Mouse (Mus musculus) intestine, embryonic 16.5 days (tissue): ENCODE data around the gene Vdac2. TPM values are rescaled to one million over a fixed set of nuclear protein-coding genes. Genes with fewer than 3 reads are reported as not detected.

Experiments used
- ATAC-seq: fragments of 200-750 bp; cut with Nextera tagmentation; 2 replicates; pipeline ENCODE4 v1.8.0; 2017; ENCODE audit warnings: moderate TSS enrichment, moderate library complexity
- H3K27ac ChIP-seq: fragments of 300-500 bp; sonication (generic); 2 replicates; pipeline ENCODE4 v1.5.1; 2014; ENCODE audit warnings: mild to moderate bottlenecking, low read length
- H3K27me3 ChIP-seq: fragments of 300-500 bp; sonication (generic); replicated peaks from 2 replicates; pipeline ENCODE4 v1.6.1; 2014; ENCODE audit warnings: low read length, control low read depth, mixed read lengths; ENCODE audit not compliant: control insufficient read depth, insufficient read depth
- H3K36me3 ChIP-seq: fragments of 300-500 bp; sonication (generic); 2 replicates; pipeline ENCODE4 v1.6.1; 2014; ENCODE audit warnings: low read length, control low read depth; ENCODE audit not compliant: control insufficient read depth, insufficient read depth
- H3K4me1 ChIP-seq: fragments of 300-500 bp; sonication (generic); 2 replicates; pipeline ENCODE4 v1.6.1; 2014; ENCODE audit warnings: low read length, control low read depth, mixed read lengths; ENCODE audit not compliant: control insufficient read depth, insufficient read depth
- H3K4me2 ChIP-seq: fragments of 300-500 bp; sonication (generic); 2 replicates; pipeline ENCODE4 v1.6.1; 2014; ENCODE audit warnings: low read depth, low read length, control low read depth
- H3K4me3 ChIP-seq: fragments of 300-500 bp; sonication (generic); 2 replicates; pipeline ENCODE4 v1.5.1; 2014; ENCODE audit warnings: mild to moderate bottlenecking, low read length
- H3K9ac ChIP-seq: fragments of 300-500 bp; sonication (generic); 2 replicates; pipeline ENCODE4 v1.6.1; 2014; ENCODE audit warnings: low read depth, low read length
- H3K9me3 ChIP-seq: fragments of 300-500 bp; sonication (generic); 2 replicates; pipeline ENCODE4 v1.6.1; 2016; ENCODE audit warnings: low read length, control low read depth; ENCODE audit not compliant: control insufficient read depth
- WGBS: fragments of 180-500 bp; shearing (Covaris S2); extraction: QIAGEN DNeasy Blood & Tissue Kit; methylation state at CpG from one replicate; pipeline ENCODE4 v1.1.7; 2014; 5-methylcytosine and 5-hydroxymethylcytosine counted together
- polyA plus RNA-seq: library from polyadenylated mRNA; unstranded; fragments of >200 nt; fragmentation: Nextera tagmentation; extraction: Ambion mirVana; gene quantifications from 2 replicates; pipeline ENCODE4 v1.2.1, GENCODE M21; 2015

Vdac2 gene
- 410 and 422 TPM in 2 replicates for polyA plus RNA-seq

- Histone ChIP-seq H3K27me3 (no peaks in the 10 kb centered on the region), H3K4me2 (no peak within 1 kb of the TSS), H3K4me3 (no peak within 1 kb of the TSS), H3K9ac (no peak within 1 kb of the TSS), H3K27ac (peak within 1 kb of the TSS; percentile 76), H3K9me3 (no peaks in the 10 kb centered on the region), H3K36me3 (no peaks in the 10 kb centered on the region), H3K4me1 (peaks cover 35% of the 10 kb centered on the region)
- no peak for ATAC-seq
- 83% methylated on average over 2 of the region's 2 CpGs for WGBS
These were observed at the start of gene Vdac2 for GRCm38 (mm10) chr14:21824938-21825337. TSS of gene Vdac2 (plus strand) at chr14:21825238.

DNA sequence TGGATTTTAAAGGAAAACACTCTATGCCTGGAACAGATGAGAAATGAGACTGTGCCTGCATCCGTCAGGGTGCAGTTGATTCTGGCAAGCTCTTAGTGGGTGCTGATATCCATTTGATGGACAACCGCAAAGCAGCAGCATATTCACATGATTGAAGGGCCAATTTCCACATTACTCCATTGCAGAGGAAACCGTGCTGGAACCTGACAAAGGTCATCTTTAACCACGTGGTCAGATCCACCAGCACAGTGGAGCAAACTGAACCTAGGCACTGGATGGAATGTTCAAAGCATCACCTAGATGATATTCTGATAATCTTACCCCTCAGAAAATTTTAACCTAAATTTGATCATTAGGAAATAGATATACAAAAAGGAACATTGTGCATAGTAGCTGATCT lies 48.8 kb upstream of the Vdac2 start:
- Histone ChIP-seq H3K4me3 (no peak overlapping the region), H3K36me3 (peaks cover 15% of the 10 kb centered on the region; the same call in 1 of the 2 replicates), H3K9me3 (no peaks in the 10 kb centered on the region), H3K27me3 (no peaks in the 10 kb centered on the region), H3K4me2 (no peak overlapping the region), H3K9ac (no peak overlapping the region), H3K4me1 (no peaks in the 10 kb centered on the region), H3K27ac (no peak overlapping the region)
- no peak for ATAC-seq
- WGBS: 88% methylated on average over 4 of the region's 4 CpGs

GRCm38 (mm10) chr14:21786500-21786899 lies 38.5 kb upstream of the Vdac2 start:
- Histone ChIP-seq H3K27me3 (no peaks in the 10 kb centered on the region), H3K36me3 (peaks cover 3% of the 10 kb centered on the region; the same call in 1 of the 2 replicates), H3K27ac (no peak overlapping the region), H3K4me3 (no peak overlapping the region), H3K9me3 (no peaks in the 10 kb centered on the region), H3K4me2 (no peak overlapping the region), H3K4me1 (peaks cover 4% of the 10 kb centered on the region; the same call in 1 of the 2 replicates), H3K9ac (no peak overlapping the region)
- ATAC-seq: no peak
- WGBS: 91% methylated on average over 4 of the region's 4 CpGs

GRCm38 (mm10) chr14:21787374-21787773 lies 37.7 kb upstream of the Vdac2 start:
- WGBS: 82% methylated on average over 3 of the region's 3 CpGs
- peaks cover 4% of the 10 kb centered on the region; the same call in 1 of the 2 replicates for H3K4me1 ChIP-seq
- H3K27me3 ChIP-seq: no peaks in the 10 kb centered on the region
- no peak overlapping the region for H3K27ac ChIP-seq
- no peak overlapping the region for H3K4me2 ChIP-seq
- H3K9me3 ChIP-seq: no peaks in the 10 kb centered on the region
- H3K4me3 ChIP-seq: no peak overlapping the region
- peaks cover 3% of the 10 kb centered on the region; the same call in 1 of the 2 replicates for H3K36me3 ChIP-seq
- no peak for ATAC-seq
- H3K9ac ChIP-seq: no peak overlapping the region

GRCm38 (mm10) chr14:21788121-21788520 lies 36.9 kb upstream of the Vdac2 start:
- Histone ChIP-seq H3K27me3 (no peaks in the 10 kb centered on the region), H3K4me3 (no peak overlapping the region), H3K4me2 (no peak overlapping the region), H3K36me3 (peaks cover 3% of the 10 kb centered on the region; the same call in 1 of the 2 replicates), H3K4me1 (peaks cover 4% of the 10 kb centered on the region; the same call in 1 of the 2 replicates), H3K27ac (no peak overlapping the region), H3K9ac (no peak overlapping the region), H3K9me3 (no peaks in the 10 kb centered on the region)
- no peak for ATAC-seq
- WGBS: 93% methylated on average over 5 of the region's 5 CpGs

DNA sequence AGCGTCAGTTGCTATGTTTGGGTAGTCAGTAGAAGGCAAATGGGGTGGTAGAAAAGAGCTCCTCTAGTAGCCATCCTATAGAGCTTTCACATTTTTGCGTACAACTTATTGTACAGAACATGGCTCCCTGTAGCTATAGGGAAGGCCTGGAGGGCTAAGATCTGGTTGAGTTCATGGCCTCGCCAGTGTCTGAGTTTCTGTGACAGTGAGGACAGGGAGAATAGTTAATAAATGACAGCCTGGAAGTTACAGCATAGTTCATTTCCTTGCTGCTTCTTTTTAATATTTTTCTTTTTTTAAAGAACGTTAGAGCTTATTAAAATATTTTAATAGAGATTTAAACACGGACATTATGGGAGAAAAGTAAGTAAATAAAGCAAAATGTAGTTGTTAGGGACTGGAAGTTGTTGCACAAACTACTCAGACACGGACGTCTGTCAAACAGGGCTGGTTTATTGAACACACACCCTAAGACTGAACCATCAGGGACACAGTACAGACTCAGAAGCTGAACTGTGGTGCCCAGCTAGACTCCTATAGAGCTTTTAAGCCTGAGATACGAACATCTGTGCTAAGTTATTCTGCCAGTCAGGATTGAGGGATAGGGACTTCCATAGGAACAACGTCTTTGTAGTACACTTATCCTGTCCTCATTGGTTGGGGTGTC lies 34.3 kb upstream of the Vdac2 start:
- Histone ChIP-seq H3K4me3 (no peak overlapping the region), H3K4me2 (no peak overlapping the region), H3K9me3 (no peaks in the 10 kb centered on the region), H3K27ac (peak overlapping the region; percentile 14; the same call in 1 of the 2 replicates), H3K27me3 (no peaks in the 10 kb centered on the region), H3K4me1 (peaks cover 4% of the 10 kb centered on the region; the same call in 1 of the 2 replicates), H3K36me3 (peaks cover 6% of the 10 kb centered on the region), H3K9ac (no peak overlapping the region)
- ATAC-seq: peak; percentile 82
- 73% methylated on average over 9 of the region's 9 CpGs for WGBS

GRCm38 (mm10) chr14:21791722-21792121 lies 33.3 kb upstream of the Vdac2 start:
- ATAC-seq: no peak
- no peaks in the 10 kb centered on the region for H3K9me3 ChIP-seq
- peaks cover 4% of the 10 kb centered on the region for H3K36me3 ChIP-seq
- no peaks in the 10 kb centered on the region for H3K27me3 ChIP-seq
- whole genome bisulfite sequencing: 88% methylated on average over 4 of the region's 4 CpGs
- H3K27ac ChIP-seq: no peak overlapping the region
- no peak overlapping the region for H3K4me3 ChIP-seq
- H3K4me2 ChIP-seq: no peak overlapping the region
- peaks cover 4% of the 10 kb centered on the region; the same call in 1 of the 2 replicates for H3K4me1 ChIP-seq
- H3K9ac ChIP-seq: no peak overlapping the region

GRCm38 (mm10) chr14:21792250-21792649 lies 32.8 kb upstream of the Vdac2 start:
- H3K27ac ChIP-seq: no peak overlapping the region
- peaks cover 4% of the 10 kb centered on the region; the same call in 1 of the 2 replicates for H3K4me1 ChIP-seq
- no peaks in the 10 kb centered on the region for H3K27me3 ChIP-seq
- no peak overlapping the region for H3K4me3 ChIP-seq
- ATAC-seq: no peak
- no peak overlapping the region for H3K9ac ChIP-seq
- no peaks in the 10 kb centered on the region for H3K9me3 ChIP-seq
- H3K36me3 ChIP-seq: peaks cover 3% of the 10 kb centered on the region; the same call in 1 of the 2 replicates
- no peak overlapping the region for H3K4me2 ChIP-seq
- 97% methylated on average over 6 of the region's 6 CpGs for WGBS

DNA sequence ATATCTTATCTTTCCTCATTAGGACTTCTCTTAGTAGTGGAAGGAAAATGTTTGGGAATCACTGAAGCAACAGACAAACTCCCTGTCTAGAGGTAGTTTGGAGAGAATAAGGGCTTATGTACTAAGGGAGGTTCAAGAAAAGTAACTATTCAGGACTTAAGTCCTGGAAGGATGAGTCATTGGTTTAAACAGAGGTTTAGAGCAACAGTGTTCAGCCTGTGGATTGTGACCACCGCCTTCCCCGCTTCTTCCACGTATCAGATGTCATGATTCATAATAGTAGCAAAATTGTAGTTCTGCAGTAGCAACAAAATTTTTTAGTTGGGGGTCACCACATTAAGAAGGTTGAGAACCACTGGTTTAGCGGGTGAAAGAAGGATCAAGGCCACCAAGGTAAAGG lies 24.4 kb upstream of the Vdac2 start:
- no peaks in the 10 kb centered on the region for H3K36me3 ChIP-seq
- H3K4me1 ChIP-seq: no peaks in the 10 kb centered on the region
- H3K4me2 ChIP-seq: no peak overlapping the region
- H3K27ac ChIP-seq: no peak overlapping the region
- H3K9ac ChIP-seq: no peak overlapping the region
- H3K27me3 ChIP-seq: no peaks in the 10 kb centered on the region
- no peaks in the 10 kb centered on the region for H3K9me3 ChIP-seq
- WGBS: 91% methylated on average over 4 of the region's 4 CpGs
- no peak overlapping the region for H3K4me3 ChIP-seq
- no peak for ATAC-seq
